Mouse (Mus musculus) thymus, adult 18-20 months (tissue): ENCODE data around the gene Shmt2.

Experiments
- DNase-seq, 2 experiments: peaks; one replicate each; pipeline ENCODE4 v3.0.0; 2022; ENCODE audit warnings: mixed read lengths in 2 of 2

Shmt2 gene

GRCm38 (mm10) chr10:127510895-127511617 lies 11.2 kb downstream of the Shmt2 start:
- DNase-seq = no peak

DNA sequence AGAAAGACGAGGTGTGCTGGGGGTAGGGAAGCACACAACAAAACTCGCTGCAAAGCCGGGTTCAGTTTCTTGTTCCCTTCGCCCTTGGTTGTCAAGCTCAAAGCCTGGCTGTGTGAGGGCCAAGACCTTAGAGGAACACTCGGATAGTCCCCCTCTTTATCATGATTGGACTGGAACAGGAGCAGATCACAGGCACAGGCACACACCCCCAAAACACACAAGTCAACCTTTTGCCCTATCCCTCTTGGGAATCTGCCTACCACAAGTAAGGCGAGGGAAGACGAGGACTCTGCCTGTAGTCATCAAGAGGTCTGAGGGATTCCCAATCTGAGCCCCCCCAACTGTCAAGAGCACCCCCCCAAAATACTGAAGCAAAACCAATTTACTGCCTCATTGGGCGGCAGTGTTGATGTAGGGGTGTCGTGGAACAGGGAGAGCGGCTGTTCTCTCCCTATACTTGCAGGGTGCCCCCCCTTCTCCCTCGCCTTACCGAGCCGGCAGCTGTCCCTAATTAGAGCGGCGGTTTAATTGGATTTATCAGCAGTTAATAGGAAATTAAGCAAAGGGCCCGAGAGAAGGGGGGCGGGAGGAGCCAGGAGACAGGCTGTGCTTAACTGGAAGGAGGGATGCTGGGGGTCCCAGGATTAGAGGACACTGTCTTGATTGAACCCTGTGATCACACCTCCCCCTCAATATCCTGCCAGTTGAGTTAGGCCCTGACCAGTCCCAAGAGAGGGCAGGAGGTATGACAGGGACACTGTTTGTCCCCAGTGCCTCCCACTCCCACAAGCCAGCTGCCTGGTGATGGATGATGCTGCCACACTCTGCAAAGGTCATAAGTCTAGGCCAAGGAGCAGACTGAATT lies 12.2 kb downstream of the Shmt2 start:
- no peak for DNase-seq

DNA sequence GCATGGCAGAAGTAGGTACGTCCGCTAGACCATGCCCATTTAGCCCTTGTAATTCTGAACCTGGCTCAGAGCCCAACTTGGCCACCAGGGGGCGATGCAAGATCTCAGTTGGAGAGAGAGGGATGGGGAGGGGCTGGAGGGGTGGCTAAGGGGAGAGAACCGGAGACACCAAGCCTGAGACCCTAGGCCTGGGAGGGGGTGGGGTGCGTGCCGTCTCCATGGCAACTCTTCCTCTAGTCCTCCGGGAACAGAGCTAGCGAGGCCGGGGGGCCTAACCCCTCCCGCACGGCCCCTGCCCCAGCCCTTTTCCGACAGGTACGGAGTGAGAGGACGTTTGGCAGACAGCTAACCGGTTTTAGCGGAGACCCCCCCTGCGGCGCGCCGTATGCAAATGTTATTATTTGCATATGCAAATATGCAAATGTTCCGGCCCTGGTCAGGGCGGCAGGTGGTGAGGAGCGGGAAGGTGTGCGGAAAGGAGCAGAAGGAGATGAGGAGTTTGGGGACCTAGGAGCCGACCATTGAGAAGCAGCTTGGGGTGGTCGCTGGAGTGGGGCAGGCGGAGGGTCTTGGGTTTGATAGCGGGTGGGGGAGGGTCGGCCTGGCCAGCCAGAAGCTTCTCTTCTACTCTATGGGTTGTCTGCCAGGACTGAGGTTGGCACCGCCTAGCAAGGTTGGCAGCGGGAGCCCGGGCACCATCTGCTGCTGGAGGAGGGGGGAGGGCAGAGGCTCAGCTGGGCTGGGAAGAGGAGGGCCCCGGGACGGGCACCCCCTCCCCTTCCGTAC lies 13.0 kb downstream of the Shmt2 start:
- DNase-seq = peak; percentile 67 to 71

DNA sequence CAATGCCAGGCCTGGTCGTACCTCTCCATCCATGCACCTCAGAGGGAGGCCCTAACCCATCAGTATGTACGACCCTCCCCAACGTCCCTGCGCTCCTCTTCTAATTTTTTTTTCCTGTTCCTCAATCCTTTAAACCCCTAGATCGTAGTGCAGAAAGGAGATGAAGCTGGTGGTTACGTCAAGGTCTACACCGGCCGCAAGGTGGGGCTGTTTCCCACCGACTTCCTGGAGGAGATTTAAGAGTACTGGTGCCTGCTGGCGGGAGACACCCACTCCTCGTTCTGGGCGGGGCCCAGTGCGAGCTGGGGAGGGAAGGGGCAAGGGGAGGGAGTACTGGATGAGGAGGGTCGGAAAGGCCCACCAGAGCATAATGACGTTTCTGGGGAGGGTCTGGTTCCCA lies 14.0 kb downstream of the Shmt2 start:
- peak; percentile 68 to 72 for DNase-seq

GRCm38 (mm10) chr10:127500894-127501893 lies 21.1 kb downstream of the Shmt2 start, which contains the start of gene Stac3:
TSS of gene Stac3 (plus strand) at chr10:127501686.
- DNase-seq = no peak

DNA sequence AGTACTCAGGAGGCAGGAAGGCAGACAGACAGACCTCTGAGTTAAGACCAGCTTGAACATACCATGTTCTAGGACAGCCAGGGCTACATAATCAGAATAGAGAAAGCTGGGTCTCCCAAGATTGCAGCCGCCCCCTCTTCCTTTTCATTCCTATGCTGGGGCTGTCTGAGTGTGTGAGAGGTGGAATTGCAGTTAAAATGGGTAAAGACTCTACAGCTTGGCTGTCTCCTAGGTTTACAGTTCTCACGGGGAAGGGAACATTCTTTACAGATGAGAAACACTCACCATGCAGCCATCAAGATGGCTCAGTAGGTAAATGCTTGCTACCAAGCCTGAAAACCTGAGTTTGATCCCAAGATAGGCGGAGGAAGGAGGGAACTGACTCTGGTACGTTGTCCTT lies 22.2 kb downstream of the Shmt2 start:
- no peak for DNase-seq

DNA sequence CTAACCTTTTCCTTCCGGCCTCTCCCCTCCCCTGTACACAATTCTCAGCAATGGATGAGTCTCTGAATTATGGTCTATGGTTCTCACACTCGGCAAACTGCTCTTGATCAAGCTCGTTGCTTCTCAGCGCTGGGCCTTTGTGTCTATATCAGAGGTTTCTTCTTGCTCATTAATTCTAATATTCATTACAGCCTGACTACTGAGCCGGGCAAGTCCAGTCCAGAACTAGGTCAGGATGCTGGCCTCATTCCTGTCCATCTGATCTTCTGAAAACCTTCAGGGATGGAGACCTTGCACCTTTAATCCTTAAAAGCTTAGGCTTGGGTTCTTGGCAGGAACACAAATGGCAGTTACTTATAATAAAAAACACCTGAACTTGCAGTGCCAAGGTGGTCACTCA lies 22.7 kb downstream of the Shmt2 start:
- no peak for DNase-seq

DNA sequence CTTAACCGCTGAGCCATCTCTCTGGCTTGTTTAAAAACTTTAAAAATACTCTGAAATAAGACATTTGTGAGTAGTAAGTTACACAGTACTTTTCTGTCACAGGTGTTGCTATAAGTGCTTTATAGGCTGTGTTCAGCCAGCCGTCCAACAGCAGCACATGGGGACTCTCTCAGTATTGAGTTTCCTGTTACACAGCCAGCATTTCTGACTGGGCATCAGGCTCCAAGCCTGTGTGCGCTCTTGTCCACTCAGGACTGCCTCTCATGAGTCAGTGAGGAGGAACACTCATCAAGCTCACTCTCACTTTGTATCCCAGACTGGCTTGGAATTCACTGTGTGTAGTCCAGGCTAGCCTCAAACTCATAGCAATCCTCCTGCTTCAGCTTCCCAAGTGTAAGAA lies 26.1 kb downstream of the Shmt2 start:
- DNase-seq = no peak

- no peak for DNase-seq
Observed at GRCm38 (mm10) chr10:127492118-127492517, 30.1 kb downstream of the Shmt2 start.

- DNase-seq = no peak
Observed at GRCm38 (mm10) chr10:127491128-127491512, 31.1 kb downstream of the Shmt2 start.

DNA sequence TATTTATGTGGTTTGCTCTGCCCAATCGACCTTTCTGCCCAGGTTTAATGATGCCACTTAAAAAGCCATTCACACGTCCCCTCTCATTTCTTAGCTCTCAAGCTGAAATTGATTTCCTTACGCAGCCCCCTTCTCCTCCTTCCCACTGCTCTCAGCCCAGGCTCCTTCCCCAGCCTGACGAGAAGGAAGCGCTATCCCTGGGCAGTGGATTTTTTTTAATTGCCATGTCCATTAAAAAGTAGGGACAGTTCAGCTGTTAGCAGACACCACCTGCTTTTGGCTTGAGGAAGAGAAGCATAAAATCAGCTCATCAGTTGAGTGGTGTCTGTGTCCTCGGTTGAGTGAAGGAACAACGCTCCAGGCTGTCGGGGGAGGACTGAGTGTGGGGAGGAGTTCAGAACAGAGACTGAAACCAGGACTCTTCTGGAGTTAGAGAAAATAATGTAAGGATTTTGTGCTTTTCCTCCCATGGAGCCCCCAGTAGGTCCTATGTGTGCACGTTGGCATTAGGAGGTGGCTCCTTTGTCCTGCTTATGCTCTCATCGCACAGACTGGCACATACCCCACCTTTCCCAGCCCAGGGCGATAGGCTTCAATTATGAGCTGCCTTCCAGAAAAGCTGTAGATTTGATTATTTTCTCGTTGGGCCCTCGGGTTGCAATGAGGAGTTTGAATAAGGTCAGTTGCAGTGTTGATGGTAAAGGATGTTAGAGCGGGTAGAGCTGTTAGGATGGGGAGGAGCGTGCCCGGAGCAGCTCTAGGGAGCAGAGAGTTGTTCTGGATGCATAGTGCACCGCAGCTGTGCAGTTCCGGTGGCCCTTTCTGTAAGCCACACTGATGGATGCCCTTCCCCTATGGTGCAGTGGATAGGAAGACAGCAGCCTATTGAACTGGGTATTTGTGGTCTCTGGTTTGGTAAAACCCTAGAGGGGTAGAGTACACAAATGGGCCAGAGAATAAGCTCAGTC lies 31.8 kb downstream of the Shmt2 start:
- no peak for DNase-seq

GRCm38 (mm10) chr10:127488856-127489255 lies 33.4 kb downstream of the Shmt2 start:
- DNase-seq = no peak

- no peak for DNase-seq
Observed at GRCm38 (mm10) chr10:127485235-127485634, 37.0 kb downstream of the Shmt2 start.

GRCm38 (mm10) chr10:127480833-127481813 lies 41.1 kb downstream of the Shmt2 start:
- no peak for DNase-seq

GRCm38 (mm10) chr10:127479131-127479530 lies 43.1 kb downstream of the Shmt2 start:
- no peak for DNase-seq

GRCm38 (mm10) chr10:127477301-127477700 lies 44.9 kb downstream of the Shmt2 start:
- DNase-seq = no peak

DNA sequence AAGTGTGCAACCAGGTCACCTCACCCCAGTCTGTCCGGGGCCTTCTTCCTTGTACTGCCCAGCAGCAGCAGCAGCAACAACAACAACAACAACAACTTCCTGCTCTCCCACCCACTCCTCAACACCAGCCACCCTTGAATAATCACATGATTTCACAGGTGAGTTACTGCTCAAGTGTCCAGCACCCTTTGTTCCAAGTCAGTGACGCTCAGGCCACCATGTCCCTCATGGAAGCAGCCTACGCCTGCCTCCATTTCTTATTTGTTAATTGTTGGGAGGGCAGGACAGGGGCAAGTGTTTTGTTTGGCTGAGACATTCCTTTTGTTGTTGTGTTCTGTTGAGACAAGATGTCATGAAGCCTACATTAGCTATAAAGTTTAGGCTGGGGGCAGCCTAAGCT lies 45.7 kb downstream of the Shmt2 start:
- no peak for DNase-seq

- no peak for DNase-seq
Observed at GRCm38 (mm10) chr10:127475175-127475574, 47.1 kb downstream of the Shmt2 start.

- DNase-seq = no peak
Observed at GRCm38 (mm10) chr10:127472722-127473121, 49.5 kb downstream of the Shmt2 start.
